Mouse (Mus musculus): ENCODE results near the gene Erbb4. TPM values are rescaled to one million over a fixed set of nuclear protein-coding genes. Genes with fewer than 3 reads are reported as not detected.

Gene Erbb4
- total and polyA plus RNA-seq, 2 experiments from 2014 or later = 9.3 to 53.5 TPM

- Histone ChIP-seq H3K9me3 (ENCODE audit: low read length) (no peaks in the 10 kb centered on the region), H3K9ac (no peak overlapping the region), H3K4me2 (ENCODE audit: low read depth) (peak overlapping the region; percentile 41), H3K27me3 (ENCODE audit: insufficient read depth, low read length) (no peaks in the 10 kb centered on the region), H3K36me3 (ENCODE audit: insufficient read depth) (no peaks in the 10 kb centered on the region), H3K27ac (ENCODE audit: low read depth, low read length) (peak overlapping the region; percentile 45; the same call in 1 of the 2 replicates), H3K4me3 (ENCODE audit: low read depth, low read length) (peak overlapping the region; percentile 27), H3K4me1 (ENCODE audit: insufficient read depth) (peaks cover 4% of the 10 kb centered on the region; the same call in 1 of the 2 replicates)
- peak; percentile 64 for DNase-seq
- 3% methylated on average over 7 of the region's 7 CpGs for WGBS
- ATAC-seq = peak; percentile 86
- TF ChIP-seq CTCF (IDR thresholded peaks at IDR 0.05; ENCODE audit: low read depth) = peak; percentile 35
These were observed 1061.3 kb downstream of the Erbb4 start for GRCm38 (mm10) chr1:68046551-68046970.

GRCm38 (mm10) chr1:68024086-68024940, 1083.5 kb downstream of the Erbb4 start:
- Histone ChIP-seq H3K9ac (no peak overlapping the region), H3K4me3 (ENCODE audit: low read depth, low read length) (no peak overlapping the region), H3K36me3 (ENCODE audit: insufficient read depth) (no peaks in the 10 kb centered on the region), H3K4me2 (ENCODE audit: low read depth) (no peak overlapping the region), H3K4me1 (ENCODE audit: insufficient read depth) (no peaks in the 10 kb centered on the region), H3K27ac (ENCODE audit: low read depth, low read length) (no peak overlapping the region), H3K27me3 (ENCODE audit: insufficient read depth, low read length) (no peaks in the 10 kb centered on the region), H3K9me3 (ENCODE audit: low read length) (no peaks in the 10 kb centered on the region)
- ATAC-seq = no peak
- DNase-seq = no peak
- no peak for TF ChIP-seq CTCF (IDR thresholded peaks at IDR 0.05; ENCODE audit: low read depth)

- Histone ChIP-seq H3K9me3 (ENCODE audit: low read length) (no peaks in the 10 kb centered on the region), H3K4me2 (ENCODE audit: low read depth) (no peak overlapping the region), H3K4me3 (ENCODE audit: low read depth, low read length) (no peak overlapping the region), H3K9ac (no peak overlapping the region), H3K4me1 (ENCODE audit: insufficient read depth) (no peaks in the 10 kb centered on the region), H3K27me3 (ENCODE audit: insufficient read depth, low read length) (no peaks in the 10 kb centered on the region), H3K27ac (ENCODE audit: low read depth, low read length) (no peak overlapping the region), H3K36me3 (ENCODE audit: insufficient read depth) (no peaks in the 10 kb centered on the region)
- no peak for TF ChIP-seq CTCF (IDR thresholded peaks at IDR 0.05; ENCODE audit: low read depth)
- DNase-seq (no peak), ATAC-seq (no peak)
- 95% methylated on average over 1 of the region's 1 CpGs for WGBS
These were observed 1087.8 kb downstream of the Erbb4 start for GRCm38 (mm10) chr1:68020020-68020419.

DNA sequence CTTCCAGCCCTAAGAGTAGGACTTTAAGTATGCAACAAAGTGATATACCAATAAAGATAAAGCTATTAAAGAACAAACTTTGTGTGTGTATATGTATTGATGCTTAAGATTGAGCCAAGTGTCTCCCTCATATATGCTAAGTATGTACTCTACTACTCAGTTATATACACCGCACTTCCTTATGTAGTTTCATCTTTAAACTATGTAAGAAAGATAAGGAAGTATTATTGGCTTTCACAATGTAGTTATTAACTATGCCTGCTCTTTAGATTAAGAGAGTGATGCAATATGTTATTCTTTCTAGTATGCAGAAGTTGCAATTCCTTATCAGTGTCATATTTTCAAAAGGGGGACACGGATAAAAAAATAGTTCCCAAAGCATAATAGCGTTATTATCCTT, 1088.2 kb downstream of the Erbb4 start:
- Histone ChIP-seq H3K4me1 (ENCODE audit: insufficient read depth) (no peaks in the 10 kb centered on the region), H3K9ac (no peak overlapping the region), H3K27me3 (ENCODE audit: insufficient read depth, low read length) (no peaks in the 10 kb centered on the region), H3K9me3 (ENCODE audit: low read length) (no peaks in the 10 kb centered on the region), H3K27ac (ENCODE audit: low read depth, low read length) (no peak overlapping the region), H3K4me3 (ENCODE audit: low read depth, low read length) (no peak overlapping the region), H3K36me3 (ENCODE audit: insufficient read depth) (no peaks in the 10 kb centered on the region), H3K4me2 (ENCODE audit: low read depth) (no peak overlapping the region)
- DNase-seq = no peak
- TF ChIP-seq CTCF (IDR thresholded peaks at IDR 0.05; ENCODE audit: low read depth) = no peak
- no peak for ATAC-seq
- WGBS = 93% methylated on average over 3 of the region's 3 CpGs
